Mouse (Mus musculus): ENCODE data around the gene Pbx1.

DNA sequence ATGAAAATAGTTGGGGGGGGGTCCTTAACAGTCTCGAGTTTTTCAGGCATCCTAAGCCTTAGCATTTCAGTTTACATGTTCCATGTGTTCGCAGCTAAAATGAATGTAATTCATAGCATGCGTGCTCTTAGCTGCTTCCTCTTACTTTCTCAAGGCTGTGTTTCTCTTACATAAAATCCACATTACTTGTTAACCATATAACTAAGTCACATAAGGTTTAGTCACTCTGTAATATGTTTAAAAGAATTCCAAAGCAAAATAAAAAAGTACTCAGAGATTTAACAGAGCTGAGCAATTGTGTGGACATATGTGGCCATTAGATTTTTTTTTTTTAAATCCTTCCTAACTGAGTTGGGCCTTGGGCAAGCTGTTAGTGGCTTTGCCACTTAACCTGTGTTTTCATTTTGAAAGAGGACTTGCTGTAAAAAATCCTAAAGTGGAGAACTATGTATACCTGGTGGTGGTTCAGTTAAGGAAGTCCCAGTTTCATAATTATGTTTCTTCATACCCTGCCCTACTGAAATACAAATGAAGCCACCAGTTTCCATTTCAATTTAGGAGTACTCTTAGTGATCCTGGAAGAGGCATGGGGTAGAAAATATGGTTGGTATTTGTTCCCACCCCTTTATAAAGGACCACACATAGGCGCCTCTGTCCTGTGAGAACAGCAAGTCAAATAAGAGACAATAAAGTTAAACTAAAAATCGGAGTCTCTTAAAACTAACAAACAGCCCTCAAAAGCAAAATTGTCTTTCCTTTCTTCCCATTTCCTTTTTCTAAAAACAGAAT, 2.0 kb downstream of the Pbx1 start:
- TF ChIP-seq CTCF (IDR thresholded peaks at IDR 0.05; ENCODE audit: low read depth, low read length) (no peak), POLR2A (IDR thresholded peaks at IDR 0.05; ENCODE audit: extremely low read depth, insufficient read depth, low read length) (no peak)
